ENCODE assay signal across 19 mouse cellular contexts in genomic region chr14:75506246-75506645, GRCm38 (mm10). TPM values are rescaled to one million over a fixed set of nuclear protein-coding genes. Genes with fewer than 3 reads are reported as not detected.
DNase-seq lines count a peak whose midpoint lies in the region; ATAC-seq lines count a peak whose summit lies in the region.
"Had no signal": no experiment of that assay in that cellular context is flagged by ENCODE, and none has a peak within 500 bp of the region (broad histone marks: within the 10 kb centered on the region; RNA-seq: fewer than 3 reads in every experiment).

No protein-coding gene starts in this region.

- no peak overlapping the region for H3K9ac ChIP-seq in hindbrain, embryonic 16.5 days (ENCODE audit: low read depth, low read length)
- H3K9ac ChIP-seq: heart, embryonic 15.5 days; hindbrain, embryonic 15.5 days had no signal

- no peak overlapping the region for H3K4me2 ChIP-seq in hindbrain, embryonic 16.5 days (ENCODE audit: low read length)
- H3K4me2 ChIP-seq: heart, embryonic 11.5 days; heart, embryonic 15.5 days; hindbrain, embryonic 15.5 days had no signal

- no peak overlapping the region for H3K4me3 ChIP-seq in hindbrain, embryonic 10.5 days
- H3K4me3 ChIP-seq in hindbrain, embryonic 16.5 days (ENCODE audit: low read length): no peak overlapping the region
- H3K4me3 ChIP-seq: embryonic facial prominence, embryonic 10.5 days; heart, adult 2 months; heart, embryonic 15.5 days; hindbrain, embryonic 15.5 days had no signal

- WGBS in hindbrain, embryonic 10.5 days: 89% methylated on average over 3 of the region's 3 CpGs
- 76% methylated on average over 3 of the region's 3 CpGs for WGBS in hindbrain, embryonic 16.5 days

- H3K36me3 ChIP-seq in hindbrain, embryonic 10.5 days: no peaks in the 10 kb centered on the region
- no peaks in the 10 kb centered on the region for H3K36me3 ChIP-seq in hindbrain, embryonic 16.5 days (ENCODE audit: control insufficient read depth, insufficient read depth, low read length)
- H3K36me3 ChIP-seq: embryonic facial prominence, embryonic 10.5 days; heart, embryonic 15.5 days; hindbrain, embryonic 15.5 days had no signal

- H3K27ac ChIP-seq in hindbrain, embryonic 10.5 days: 0 out of 2 replicates have a peak overlapping the region, but pooled peaks have one; percentile 81
- no peak overlapping the region for H3K27ac ChIP-seq in hindbrain, embryonic 16.5 days (ENCODE audit: low read depth, low read length)
- H3K27ac ChIP-seq: embryonic facial prominence, embryonic 10.5 days; heart, adult 2 months; heart, embryonic 15.5 days had no signal

- peaks cover 19% of the 10 kb centered on the region; the same call in 1 of the 2 replicates for H3K27me3 ChIP-seq in hindbrain, embryonic 10.5 days (ENCODE audit: insufficient read depth, poor library complexity, severe bottlenecking)
- H3K27me3 ChIP-seq in hindbrain, embryonic 16.5 days (replicated peaks; ENCODE audit: control insufficient read depth, insufficient read depth, low read length): no peaks in the 10 kb centered on the region
- H3K27me3 ChIP-seq: heart, embryonic 15.5 days; hindbrain, embryonic 15.5 days had no signal

- ATAC-seq in CD4-positive, CD25-positive, alpha-beta regulatory T cell, adult 4 months: no peak
- no peak for ATAC-seq in hindbrain, embryonic 16.5 days

- DNase-seq in CD4-positive, CD25-positive, alpha-beta regulatory T cell, adult 2 months (ENCODE audit: low read depth, low spot score): peak; percentile 18
- no peak for DNase-seq in hindbrain, embryonic 10.5 days (ENCODE audit: low spot score)
- peak; percentile 9 for DNase-seq in thymus, postnatal 25 days
- DNase-seq in thymus, adult 18-20 months: no peak
- no peak for DNase-seq in spleen, postnatal 36 days (ENCODE audit: low spot score in 2 of 2)
- DNase-seq: adrenal gland, adult 8-10 months; adrenal gland, postnatal 36 days; B cell, adult 2 months; cerebellum, adult 2 months; cerebellum, postnatal 10 days; gastrocnemius, postnatal 14 days; heart, adult 2 months; heart, postnatal 14 days had no signal

- no peaks in the 10 kb centered on the region for H3K9me3 ChIP-seq in hindbrain, embryonic 10.5 days
- no peaks in the 10 kb centered on the region for H3K9me3 ChIP-seq in hindbrain, embryonic 16.5 days (ENCODE audit: control insufficient read depth, low read length)
- H3K9me3 ChIP-seq: embryonic facial prominence, embryonic 10.5 days; heart, embryonic 15.5 days; hindbrain, embryonic 15.5 days had no signal

- H3K4me1 ChIP-seq in hindbrain, embryonic 10.5 days (replicated peaks): peaks cover 57% of the 10 kb centered on the region
- peaks cover 12% of the 10 kb centered on the region for H3K4me1 ChIP-seq in hindbrain, embryonic 16.5 days (ENCODE audit: control insufficient read depth, insufficient read depth, low read depth, low read length)

RNA-seq across cellular contexts. Expression of gene Siah3, which starts 50.5 kb away (rescaled TPM):
- under 1 TPM in 1 of 2 experiments, not detected in 1; 0.47 TPM for polyA plus RNA-seq in CD4-positive, CD25-positive, alpha-beta regulatory T cell, adult 4 months (2017; shearing (Covaris generic))
- polyA plus RNA-seq in hindbrain, embryonic 10.5 days (2016; fragmentation: Nextera tagmentation; extraction: Ambion mirVana): 0.34 and 1.2 TPM in 2 replicates
- 2.9 and 5.2 TPM in 2 replicates for polyA plus RNA-seq in hindbrain, embryonic 16.5 days (2015; fragmentation: Nextera tagmentation; extraction: Ambion mirVana)

Comparison
In these comparisons a context has a peak if more than half of its experiments do, and no peak if none do; other contexts are left out.
1. DNase-seq: peak in CD4-positive, CD25-positive, alpha-beta regulatory T cell, adult 2 months (single experiment) and thymus, postnatal 25 days (single experiment); none in hindbrain, embryonic 10.5 days (single experiment), thymus, adult 18-20 months (0 of 2) and spleen, postnatal 36 days (0 of 2).